Mouse (Mus musculus): Measurements from ENCODE around the gene Exoc3l2. TPM values are rescaled to one million over a fixed set of nuclear protein-coding genes. Genes with fewer than 3 reads are reported as not detected.

Gene Exoc3l2
- polyA plus RNA-seq, 1 experiment from 2014 or later: 1.3 TPM

GRCm38 (mm10) chr7:19532240-19532639 lies 69.1 kb downstream of the Exoc3l2 start:
- no peaks in the 10 kb centered on the region for H3K9me3 ChIP-seq
- no peaks in the 10 kb centered on the region for H3K27me3 ChIP-seq (replicated peaks)
- no peaks in the 10 kb centered on the region for H3K4me1 ChIP-seq
- H3K4me2 ChIP-seq: no peak overlapping the region
- peaks cover 45% of the 10 kb centered on the region for H3K36me3 ChIP-seq
- no peak overlapping the region for H3K27ac ChIP-seq
- ATAC-seq (ENCODE audit: insufficient read depth, low FRiP score, low read depth): no peak
- WGBS: 84% methylated on average over 13 of the region's 14 CpGs
- H3K4me3 ChIP-seq (replicated peaks): no peak overlapping the region
- no peak overlapping the region for H3K9ac ChIP-seq

GRCm38 (mm10) chr7:19534676-19535075 lies 71.5 kb downstream of the Exoc3l2 start:
- no peaks in the 10 kb centered on the region for H3K4me1 ChIP-seq
- ATAC-seq (ENCODE audit: insufficient read depth, low FRiP score, low read depth): peak; percentile 12; the same call in 1 of the 2 replicates
- 91% methylated on average over 10 of the region's 10 CpGs for WGBS
- no peaks in the 10 kb centered on the region for H3K27me3 ChIP-seq (replicated peaks)
- H3K4me3 ChIP-seq (replicated peaks): no peak overlapping the region
- H3K9me3 ChIP-seq: no peaks in the 10 kb centered on the region
- peaks cover 43% of the 10 kb centered on the region for H3K36me3 ChIP-seq
- no peak overlapping the region for H3K9ac ChIP-seq
- no peak overlapping the region for H3K4me2 ChIP-seq
- H3K27ac ChIP-seq: no peak overlapping the region

- Histone ChIP-seq H3K9ac (no peak overlapping the region), H3K36me3 (no peaks in the 10 kb centered on the region), H3K4me3 (replicated peaks) (no peak overlapping the region), H3K27me3 (replicated peaks) (no peaks in the 10 kb centered on the region), H3K27ac (no peak overlapping the region), H3K4me1 (peaks cover 31% of the 10 kb centered on the region), H3K9me3 (no peaks in the 10 kb centered on the region), H3K4me2 (no peak overlapping the region)
- 74% methylated on average over 2 of the region's 2 CpGs for WGBS
- no peak for ATAC-seq (ENCODE audit: insufficient read depth, low FRiP score, low read depth)
These were observed 77.8 kb downstream of the Exoc3l2 start for GRCm38 (mm10) chr7:19540771-19541566.

- 73% methylated on average over 7 of the region's 7 CpGs for WGBS
- no peak overlapping the region for H3K27ac ChIP-seq
- H3K27me3 ChIP-seq (replicated peaks): no peaks in the 10 kb centered on the region
- no peaks in the 10 kb centered on the region for H3K36me3 ChIP-seq
- no peaks in the 10 kb centered on the region for H3K9me3 ChIP-seq
- H3K4me2 ChIP-seq: no peak overlapping the region
- H3K4me1 ChIP-seq: peaks cover 37% of the 10 kb centered on the region
- no peak overlapping the region for H3K9ac ChIP-seq
- no peak overlapping the region for H3K4me3 ChIP-seq (replicated peaks)
- ATAC-seq (ENCODE audit: insufficient read depth, low FRiP score, low read depth): no peak
These were observed 78.6 kb downstream of the Exoc3l2 start for GRCm38 (mm10) chr7:19541681-19542154.

- Histone ChIP-seq H3K9ac (no peak overlapping the region), H3K9me3 (no peaks in the 10 kb centered on the region), H3K27ac (no peak overlapping the region), H3K27me3 (replicated peaks) (no peaks in the 10 kb centered on the region), H3K4me2 (no peak overlapping the region), H3K36me3 (no peaks in the 10 kb centered on the region), H3K4me1 (peaks cover 42% of the 10 kb centered on the region), H3K4me3 (replicated peaks) (no peak overlapping the region)
- WGBS: 58% methylated on average over 8 of the region's 8 CpGs
- no peak for ATAC-seq (ENCODE audit: insufficient read depth, low FRiP score, low read depth)
These were observed 79.1 kb downstream of the Exoc3l2 start for GRCm38 (mm10) chr7:19542155-19542691.

- Histone ChIP-seq H3K4me3 (replicated peaks) (no peak overlapping the region), H3K27ac (0 out of 2 replicates have a peak overlapping the region, but pooled peaks have one; percentile 40), H3K4me2 (no peak overlapping the region), H3K27me3 (replicated peaks) (no peaks in the 10 kb centered on the region), H3K4me1 (peaks cover 51% of the 10 kb centered on the region), H3K9me3 (no peaks in the 10 kb centered on the region), H3K9ac (no peak overlapping the region), H3K36me3 (no peaks in the 10 kb centered on the region)
- no peak for ATAC-seq (ENCODE audit: insufficient read depth, low FRiP score, low read depth)
- 36% methylated on average over 6 of the region's 6 CpGs for WGBS
These were observed 80.5 kb downstream of the Exoc3l2 start for GRCm38 (mm10) chr7:19543584-19543983.

- no peak for ATAC-seq (ENCODE audit: insufficient read depth, low FRiP score, low read depth)
- Histone ChIP-seq H3K4me2 (no peak overlapping the region), H3K36me3 (peaks cover 4% of the 10 kb centered on the region; the same call in 1 of the 2 replicates), H3K9ac (no peak overlapping the region), H3K4me3 (replicated peaks) (no peak overlapping the region), H3K27ac (peak overlapping the region; percentile 73; the same call in 1 of the 2 replicates), H3K4me1 (peaks cover 54% of the 10 kb centered on the region), H3K9me3 (no peaks in the 10 kb centered on the region), H3K27me3 (replicated peaks) (no peaks in the 10 kb centered on the region)
- 28% methylated on average over 3 of the region's 3 CpGs for WGBS
These were observed 82.9 kb downstream of the Exoc3l2 start for GRCm38 (mm10) chr7:19546007-19546406.

Other genes with a start within 250 kb of the Exoc3l2 start
- gene Opa3, start 235.0 kb upstream of the Exoc3l2 start, polyA plus RNA-seq (2015; fragmentation: Nextera tagmentation; extraction: Ambion mirVana): 32.3 and 34.5 TPM in 2 replicates
- 106 and 111 TPM in 2 replicates for gene Vasp, start 191.5 kb upstream of the Exoc3l2 start, polyA plus RNA-seq (2015; fragmentation: Nextera tagmentation; extraction: Ambion mirVana)
- gene Ppm1n, start 183.3 kb upstream of the Exoc3l2 start, polyA plus RNA-seq (2015; fragmentation: Nextera tagmentation; extraction: Ambion mirVana): 0.21 and 0.33 TPM in 2 replicates
- 10.6 and 13.9 TPM in 2 replicates for gene Rtn2, start 180.7 kb upstream of the Exoc3l2 start, polyA plus RNA-seq (2015; fragmentation: Nextera tagmentation; extraction: Ambion mirVana)
- 0.12 and 0.17 TPM in 2 replicates for gene Fosb, start 153.3 kb upstream of the Exoc3l2 start, polyA plus RNA-seq (2015; fragmentation: Nextera tagmentation; extraction: Ambion mirVana)
- 63.7 and 66.5 TPM in 2 replicates for gene Ercc1, start 118.6 kb upstream of the Exoc3l2 start, polyA plus RNA-seq (2015; fragmentation: Nextera tagmentation; extraction: Ambion mirVana)
- 24.9 and 26.1 TPM in 2 replicates for gene Cd3eap, start 103.8 kb upstream of the Exoc3l2 start, polyA plus RNA-seq (2015; fragmentation: Nextera tagmentation; extraction: Ambion mirVana)
- 7.8 and 8.9 TPM in 2 replicates for gene Ppp1r13l, start 103.6 kb upstream of the Exoc3l2 start, polyA plus RNA-seq (2015; fragmentation: Nextera tagmentation; extraction: Ambion mirVana)
- gene Ercc2, start 81.3 kb upstream of the Exoc3l2 start, polyA plus RNA-seq (2015; fragmentation: Nextera tagmentation; extraction: Ambion mirVana): 13.5 and 14.8 TPM in 2 replicates
- 9.7 and 10.4 TPM in 2 replicates for gene Klc3, start 59.2 kb upstream of the Exoc3l2 start, polyA plus RNA-seq (2015; fragmentation: Nextera tagmentation; extraction: Ambion mirVana)
- 17.4 and 19.1 TPM in 2 replicates for gene Ckm, start 58.6 kb upstream of the Exoc3l2 start, polyA plus RNA-seq (2015; fragmentation: Nextera tagmentation; extraction: Ambion mirVana)
- 7.8 and 7.9 TPM in 2 replicates for gene Mark4, start 4.5 kb upstream of the Exoc3l2 start, polyA plus RNA-seq (2015; fragmentation: Nextera tagmentation; extraction: Ambion mirVana)
- 2.2 and 2.4 TPM in 2 replicates for gene Bloc1s3, start 45.0 kb downstream of the Exoc3l2 start, polyA plus RNA-seq (2015; fragmentation: Nextera tagmentation; extraction: Ambion mirVana)
- gene Trappc6a, start 45.1 kb downstream of the Exoc3l2 start, polyA plus RNA-seq (2015; fragmentation: Nextera tagmentation; extraction: Ambion mirVana): 103 and 105 TPM in 2 replicates
- 0.30 and 0.83 TPM in 2 replicates for gene Nkpd1, start 54.5 kb downstream of the Exoc3l2 start, polyA plus RNA-seq (2015; fragmentation: Nextera tagmentation; extraction: Ambion mirVana)
- 25.3 and 28.2 TPM in 2 replicates for gene Ppp1r37, start 99.7 kb downstream of the Exoc3l2 start, polyA plus RNA-seq (2015; fragmentation: Nextera tagmentation; extraction: Ambion mirVana)
- 1.7 and 2.6 TPM in 2 replicates for gene Zfp296, start 114.0 kb downstream of the Exoc3l2 start, polyA plus RNA-seq (2015; fragmentation: Nextera tagmentation; extraction: Ambion mirVana)
- 143 and 157 TPM in 2 replicates for gene Gemin7, start 114.3 kb downstream of the Exoc3l2 start, polyA plus RNA-seq (2015; fragmentation: Nextera tagmentation; extraction: Ambion mirVana)
- gene Clasrp, start 141.2 kb downstream of the Exoc3l2 start, polyA plus RNA-seq (2015; fragmentation: Nextera tagmentation; extraction: Ambion mirVana): 44.8 and 48.3 TPM in 2 replicates
- 9.0 and 10.1 TPM in 2 replicates for gene Relb, start 166.1 kb downstream of the Exoc3l2 start, polyA plus RNA-seq (2015; fragmentation: Nextera tagmentation; extraction: Ambion mirVana)
- gene Clptm1, start 201.7 kb downstream of the Exoc3l2 start, polyA plus RNA-seq (2015; fragmentation: Nextera tagmentation; extraction: Ambion mirVana): 79.7 and 85.8 TPM in 2 replicates
- 47.3 and 98.1 TPM in 2 replicates for gene Apoc2, start 214.6 kb downstream of the Exoc3l2 start, polyA plus RNA-seq (2015; fragmentation: Nextera tagmentation; extraction: Ambion mirVana)
- gene Gm44805, start 218.1 kb downstream of the Exoc3l2 start, polyA plus RNA-seq (2015; fragmentation: Nextera tagmentation; extraction: Ambion mirVana): 3.1 TPM in 1 of 2 replicates, not detected in the other
- 8.0 and 23.5 TPM in 2 replicates for gene Apoc4, start 218.1 kb downstream of the Exoc3l2 start, polyA plus RNA-seq (2015; fragmentation: Nextera tagmentation; extraction: Ambion mirVana)
- gene Apoc1, start 229.3 kb downstream of the Exoc3l2 start, polyA plus RNA-seq (2015; fragmentation: Nextera tagmentation; extraction: Ambion mirVana): 36.2 and 52.7 TPM in 2 replicates
- gene Apoe, start 235.9 kb downstream of the Exoc3l2 start, polyA plus RNA-seq (2015; fragmentation: Nextera tagmentation; extraction: Ambion mirVana): 363 and 515 TPM in 2 replicates

Measured in stomach, embryonic 15.5 days (tissue).